Mouse (Mus musculus): ENCODE results near the gene Dock3.

Gene Dock3

DNA sequence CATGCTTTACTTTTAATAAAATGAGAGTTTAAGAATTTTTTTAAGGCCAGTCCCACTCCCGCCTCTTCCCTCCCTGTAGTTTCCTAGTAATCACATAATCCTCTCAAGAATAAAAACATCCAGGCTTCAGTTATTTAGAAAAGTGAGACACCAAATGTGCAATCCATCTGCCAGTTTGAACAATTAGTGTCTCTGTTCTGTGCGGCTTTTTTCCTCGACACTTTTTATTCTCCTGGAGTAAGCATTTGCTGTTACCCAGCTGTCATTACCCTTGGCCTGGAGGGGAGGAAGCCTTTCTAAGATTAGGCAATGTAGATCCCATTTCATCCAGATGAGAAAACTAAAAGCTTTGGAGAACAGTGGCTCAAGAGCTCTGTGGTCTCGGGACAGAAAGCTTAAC lies 221.9 kb downstream of the Dock3 start:
- no peak for DNase-seq

DNA sequence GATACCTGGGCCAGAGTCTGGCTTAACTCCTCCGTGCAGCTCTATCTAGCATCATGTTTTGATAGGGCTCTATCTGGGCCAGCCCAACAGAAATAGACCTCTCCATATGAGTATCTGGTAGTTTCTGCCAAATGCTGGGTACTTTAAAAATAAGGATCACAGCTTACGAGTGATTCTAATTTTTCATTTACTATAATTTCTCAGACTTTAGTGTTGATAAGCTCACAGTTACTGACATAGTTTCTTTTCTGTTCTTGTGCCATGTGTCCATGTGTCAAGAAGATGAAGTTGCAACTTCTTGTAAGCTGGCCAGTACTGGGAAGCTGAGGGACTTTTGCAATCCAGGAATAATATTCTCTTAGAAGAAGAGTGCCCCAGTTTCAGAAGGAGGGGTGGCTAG lies 228.5 kb downstream of the Dock3 start:
- no peak for DNase-seq

GRCm38 (mm10) chr9:106970742-106971141 lies 261.0 kb downstream of the Dock3 start:
- DNase-seq: peak; percentile 24

DNA sequence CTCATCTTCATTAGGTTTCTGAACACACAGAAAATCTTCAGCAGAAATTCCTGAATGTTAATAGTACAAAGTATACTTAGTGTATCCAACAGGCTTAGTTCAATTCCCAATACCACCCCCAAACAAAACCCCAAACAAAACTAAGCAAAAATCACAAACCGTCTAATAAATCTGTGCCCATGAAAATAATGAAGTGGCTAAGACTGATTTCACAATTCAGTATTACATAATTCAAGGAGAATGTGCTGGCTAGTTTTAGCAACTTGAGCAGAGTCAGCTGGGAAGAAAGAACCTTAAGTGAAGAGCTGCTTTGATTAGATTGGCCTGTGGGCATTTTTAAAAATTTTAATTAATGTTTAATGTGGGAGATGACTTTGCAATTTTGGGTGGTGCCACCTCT lies 273.3 kb downstream of the Dock3 start:
- DNase-seq: no peak

DNA sequence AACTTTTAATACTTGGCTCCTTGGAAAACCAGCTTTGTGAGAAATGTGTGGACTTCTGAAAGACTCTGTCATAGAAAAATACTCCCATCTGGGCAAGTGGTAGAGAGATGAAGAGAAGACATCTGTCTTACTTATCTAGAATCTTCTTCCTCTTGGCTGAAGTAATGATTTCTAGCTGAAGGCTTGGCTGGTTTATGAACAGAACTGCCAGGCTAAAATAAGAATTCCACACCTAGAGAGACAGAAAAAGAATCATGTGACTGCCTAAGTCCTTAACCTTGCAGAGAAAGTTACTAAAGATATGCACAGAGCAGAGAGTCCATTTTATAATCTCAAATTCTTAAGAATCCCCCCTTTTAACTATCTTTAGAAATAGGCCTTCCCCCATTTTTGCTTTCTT lies 276.2 kb downstream of the Dock3 start:
- no peak for DNase-seq

DNA sequence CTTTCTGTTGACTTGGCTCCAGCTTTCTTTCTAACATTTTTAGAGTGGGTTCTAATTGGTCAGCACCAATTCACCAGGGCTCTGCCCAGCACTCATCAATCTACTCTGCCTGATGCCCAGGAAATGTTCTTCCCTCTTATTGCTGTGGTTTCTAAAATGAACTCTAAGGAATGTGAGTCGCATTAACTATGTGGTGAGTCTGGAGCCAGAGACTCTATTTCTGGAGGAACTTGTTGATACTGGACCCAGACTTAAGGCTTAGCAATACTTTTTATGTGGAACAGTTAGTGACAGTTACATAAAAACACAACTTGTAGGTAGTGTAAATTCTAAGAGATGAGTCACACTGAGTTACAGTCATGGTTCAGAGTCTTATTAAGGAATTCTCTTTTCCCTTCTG lies 296.7 kb downstream of the Dock3 start:
- DNase-seq: no peak

GRCm38 (mm10) chr9:106914878-106915277 lies 316.8 kb downstream of the Dock3 start:
- DNase-seq: no peak

DNA sequence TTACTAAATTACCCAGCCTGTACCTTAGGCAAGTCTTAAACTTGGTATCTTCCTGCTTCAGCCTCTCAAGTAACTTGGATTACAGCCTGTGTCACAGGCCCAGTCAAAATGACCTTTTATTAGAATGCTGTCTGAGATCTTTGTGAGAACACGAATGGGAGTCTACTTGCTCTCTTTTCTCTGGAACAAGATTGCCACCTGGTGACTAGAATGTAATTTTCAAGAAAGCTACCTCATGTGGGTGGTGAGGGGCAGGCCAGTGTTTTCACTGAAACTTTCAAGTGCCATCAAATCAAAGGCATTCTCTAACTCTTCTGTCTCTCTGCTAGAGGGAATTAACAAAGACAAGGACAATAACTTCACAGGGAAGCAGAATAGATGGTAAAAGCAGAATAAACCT lies 317.9 kb downstream of the Dock3 start:
- no peak for DNase-seq

DNA sequence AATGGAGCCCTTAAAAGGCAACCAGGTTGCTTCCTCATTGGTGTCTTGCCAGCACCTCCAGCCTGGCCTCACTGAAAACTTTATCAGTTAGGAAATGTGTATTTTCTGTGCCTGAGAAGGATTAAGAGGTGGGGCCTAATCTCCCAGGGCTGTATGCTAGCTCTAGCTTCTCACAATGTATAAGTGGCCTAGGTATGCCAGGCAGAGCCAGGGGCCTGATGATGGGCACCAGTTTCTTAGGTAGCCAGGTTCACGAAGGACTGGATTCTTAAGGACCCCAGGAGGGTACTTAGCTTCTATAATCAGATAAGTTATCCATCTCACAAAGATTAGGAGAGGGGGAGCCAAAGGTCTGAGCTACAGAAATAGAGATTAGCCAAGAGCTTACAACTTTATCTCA lies 320.1 kb downstream of the Dock3 start:
- no peak for DNase-seq

DNA sequence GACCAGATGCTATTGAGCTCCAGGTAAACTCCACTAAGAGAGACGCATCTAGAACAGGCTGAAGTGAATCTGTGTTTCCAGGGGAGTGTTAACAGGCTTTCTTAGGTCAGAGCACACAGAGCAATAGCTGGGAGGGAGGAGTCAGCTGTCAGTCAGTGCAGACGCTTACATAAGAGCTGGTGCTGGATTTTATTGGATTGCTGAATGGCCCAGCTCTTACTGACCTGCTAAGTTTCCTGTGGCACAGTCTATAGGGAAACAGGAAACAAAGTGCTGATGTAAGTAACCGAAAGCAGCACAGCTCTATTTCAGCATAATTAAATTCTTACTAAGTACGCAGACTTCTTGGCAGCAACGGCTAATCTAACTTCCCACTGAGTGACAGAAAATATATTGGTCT lies 323.0 kb downstream of the Dock3 start:
- no peak for DNase-seq

DNA sequence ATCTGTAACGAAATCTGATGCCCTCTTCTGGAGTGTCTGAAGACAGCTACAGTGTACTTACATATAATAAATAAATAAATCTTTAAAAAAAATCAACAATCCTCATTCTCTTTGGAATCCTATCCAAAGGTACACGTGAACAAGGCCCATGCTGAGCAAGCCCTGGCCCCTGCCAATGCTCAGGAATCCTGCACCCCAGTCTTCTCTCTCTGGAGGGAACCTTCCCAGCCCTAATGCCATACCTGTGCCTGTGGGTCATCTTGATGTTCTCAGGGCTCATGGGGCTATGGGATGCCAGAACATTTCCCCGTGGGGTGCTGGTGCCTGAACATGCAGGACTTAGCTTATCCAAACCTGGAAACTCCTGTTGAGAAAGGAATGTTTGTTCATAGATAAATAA lies 323.5 kb downstream of the Dock3 start:
- no peak for DNase-seq

DNA sequence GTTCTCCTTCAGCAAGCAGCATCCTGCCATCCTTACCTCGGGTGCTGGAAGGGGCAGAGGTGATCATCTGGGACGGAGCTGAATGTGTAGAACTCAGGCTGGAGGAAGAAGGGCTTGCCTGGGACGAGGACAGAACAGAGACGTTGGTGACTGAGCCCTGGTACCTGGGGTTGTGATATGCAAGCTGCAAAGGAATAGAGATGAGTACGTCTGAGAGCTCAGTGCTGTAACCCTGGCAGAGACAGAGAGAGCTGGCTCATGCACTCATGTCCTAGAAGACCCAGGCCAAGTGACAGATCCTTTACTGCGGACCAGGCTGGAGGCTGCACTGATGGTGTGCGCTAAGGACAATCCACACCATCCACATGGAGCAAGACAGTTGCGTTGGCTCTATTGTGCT lies 325.1 kb downstream of the Dock3 start:
- no peak for DNase-seq

GRCm38 (mm10) chr9:106903791-106904134 lies 327.9 kb downstream of the Dock3 start:
- DNase-seq: no peak

- DNase-seq: no peak
Measured at GRCm38 (mm10) chr9:106903099-106903790, 328.5 kb downstream of the Dock3 start.

- DNase-seq: no peak
Measured at GRCm38 (mm10) chr9:106901596-106901995, 330.1 kb downstream of the Dock3 start.

- DNase-seq: no peak
Measured at GRCm38 (mm10) chr9:106898901-106899300, 332.8 kb downstream of the Dock3 start.

GRCm38 (mm10) chr9:106893327-106893726 lies 338.4 kb downstream of the Dock3 start:
- no peak for DNase-seq

DNA sequence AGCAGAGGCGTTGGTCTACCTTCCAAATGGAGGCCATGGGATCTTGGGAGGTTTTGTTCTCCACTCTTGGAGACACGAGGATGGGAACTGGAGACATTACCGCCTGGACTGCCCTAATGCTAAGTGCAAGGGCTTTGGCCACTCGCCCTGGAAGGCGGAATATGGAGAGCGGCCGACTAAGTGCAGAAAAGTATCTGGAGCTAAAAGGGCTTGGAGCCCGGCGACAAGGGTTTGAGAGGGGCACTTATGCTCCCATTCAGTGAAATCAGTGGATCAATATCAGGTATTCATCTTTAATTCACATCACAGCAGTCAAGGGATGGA lies 339.2 kb downstream of the Dock3 start:
- DNase-seq: no peak

DNA sequence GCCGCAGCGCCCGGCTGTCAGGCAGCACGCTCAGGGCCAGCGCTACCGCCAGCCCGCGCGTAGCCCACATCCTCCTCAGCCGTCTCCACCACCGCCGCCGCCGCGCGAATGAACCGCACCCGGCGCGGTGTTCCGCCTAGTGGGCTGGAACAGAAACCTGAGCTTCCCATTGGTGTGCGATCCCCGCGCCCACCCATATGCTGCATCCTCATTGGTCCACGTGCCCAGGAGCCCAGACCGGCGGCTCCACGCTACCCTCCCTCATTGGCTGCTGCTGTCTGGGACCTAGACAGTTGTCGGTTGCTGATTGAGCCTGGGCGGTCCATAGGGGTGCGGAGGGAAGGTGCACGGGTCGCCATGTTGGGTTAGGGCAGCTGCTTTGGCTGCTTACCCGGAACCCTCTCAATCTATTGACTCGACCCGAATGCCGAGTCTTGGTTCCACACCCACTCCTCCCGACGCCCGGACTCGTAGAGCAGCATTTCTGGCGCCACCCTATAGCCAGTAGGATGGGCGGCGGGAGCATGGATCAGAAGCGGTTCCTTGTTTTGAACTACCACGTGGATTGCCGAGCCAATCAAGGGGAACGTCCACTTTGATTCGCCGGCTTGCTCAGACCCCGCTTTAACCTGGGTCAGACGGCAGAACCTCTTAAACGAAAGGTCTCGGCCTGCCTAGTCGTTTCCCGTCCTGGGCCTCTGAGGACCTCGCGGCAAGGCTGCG lies 339.7 kb downstream of the Dock3 start, which contains the start of gene Manf:
Manf (minus strand) TSS at position 151 of the 723 bp plus-strand sequence.
- peak; percentile 96 for DNase-seq

GRCm38 (mm10) chr9:106891341-106891741 lies 340.4 kb downstream of the Dock3 start:
- no peak for DNase-seq

DNA sequence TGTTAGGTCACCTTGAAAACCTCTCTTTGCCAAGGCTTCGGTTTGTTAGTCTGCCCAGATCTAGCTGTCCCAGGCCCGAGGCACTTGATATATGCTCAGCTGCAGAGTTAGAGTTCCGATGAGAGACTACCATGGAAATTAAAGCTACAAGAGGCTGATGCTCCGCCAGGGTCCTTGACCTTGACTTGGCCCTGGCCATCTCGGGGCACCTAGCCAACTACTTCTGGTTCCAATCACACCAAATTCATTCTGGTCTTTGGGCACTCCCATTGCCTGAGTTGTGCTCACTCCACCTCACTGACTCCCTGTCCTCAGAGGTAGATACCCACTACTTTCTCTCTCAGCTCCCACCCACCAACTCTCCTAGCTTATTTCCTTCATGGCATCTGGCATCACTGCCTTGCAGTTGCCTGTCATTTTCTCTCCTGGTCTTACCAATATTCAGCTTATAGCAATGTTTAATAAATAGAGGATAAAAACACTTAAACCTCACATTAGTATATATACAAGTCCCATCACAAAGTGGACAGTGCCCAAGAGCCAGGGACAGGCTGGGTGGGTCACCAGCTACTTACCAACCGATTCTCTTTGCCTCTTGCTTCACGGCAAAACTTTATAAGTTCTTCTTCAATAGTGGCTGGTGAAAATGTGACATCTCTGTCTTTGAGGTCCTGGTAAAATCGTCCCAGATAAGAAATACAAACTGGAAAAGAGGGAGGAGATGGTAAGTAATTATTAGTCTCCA lies 341.0 kb downstream of the Dock3 start:
- DNase-seq: no peak

GRCm38 (mm10) chr9:106889321-106889720 lies 342.4 kb downstream of the Dock3 start:
- DNase-seq: no peak

GRCm38 (mm10) chr9:106888346-106888745 lies 343.4 kb downstream of the Dock3 start:
- DNase-seq: no peak

Measured in cerebellum, adult 8-10 months (tissue).